Mouse (Mus musculus) adrenal gland, postnatal 10 days (tissue): ENCODE results near the gene Map3k12. TPM values are rescaled to one million over a fixed set of nuclear protein-coding genes. Genes with fewer than 3 reads are reported as not detected.

Experiments
- DNase-seq: peaks from one replicate; pipeline ENCODE4 v3.0.0; 2021; ENCODE audit warnings: mixed read lengths
- total RNA-seq, 2 experiments: library from RNA; stranded (reverse); gene quantifications; 2 replicates each; pipeline ENCODE4 v1.2.3; 2021

The Map3k12 gene
- total RNA-seq, 2 experiments from 2014 or later, result 7.7 to 11.2 TPM

DNA sequence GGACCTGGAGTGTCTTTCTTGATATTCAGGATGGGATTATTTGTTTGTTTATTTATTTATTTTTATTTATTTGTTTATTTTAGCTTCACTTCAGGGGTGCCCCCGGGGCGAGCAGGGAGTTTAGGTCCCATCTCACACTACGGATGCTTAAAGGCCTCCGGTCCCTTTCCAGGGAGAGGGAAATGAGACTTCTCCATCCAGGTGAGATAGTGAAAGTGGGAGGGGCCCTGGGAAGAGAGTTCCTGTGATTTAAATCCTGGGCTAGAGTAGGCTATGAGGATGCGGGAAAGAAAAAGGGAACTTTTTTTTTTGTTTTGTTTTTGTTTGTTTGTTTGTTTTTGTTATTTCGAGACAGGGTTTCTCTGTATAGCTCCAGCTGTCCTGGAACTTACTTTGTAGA lies 57.5 kb downstream of the Map3k12 start:
- no peak for DNase-seq

DNA sequence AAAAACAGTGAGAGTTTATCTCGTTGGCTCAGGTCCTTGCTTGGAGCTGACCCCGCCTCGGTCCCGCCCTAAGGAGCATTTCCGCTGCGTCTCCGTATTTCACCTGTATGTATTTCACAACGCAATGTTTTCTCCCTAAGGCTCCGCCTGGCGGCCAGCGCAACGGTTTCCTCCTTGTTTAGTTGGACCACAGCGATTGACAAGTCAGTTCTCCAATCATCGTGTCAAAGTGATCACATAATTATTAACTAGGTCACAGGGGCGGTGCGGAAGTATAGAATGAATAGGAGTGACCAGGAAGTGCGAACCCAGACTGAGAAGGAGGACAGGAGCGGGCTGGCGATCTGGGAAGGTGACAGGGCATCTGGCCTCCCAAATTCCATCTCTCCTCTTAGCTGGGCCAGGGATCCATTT lies 58.0 kb downstream of the Map3k12 start, which contains the start of gene Prr13:
Prr13 (plus strand) TSS at position 125 of the 414 bp plus-strand sequence.
- peak; percentile 91 for DNase-seq

DNA sequence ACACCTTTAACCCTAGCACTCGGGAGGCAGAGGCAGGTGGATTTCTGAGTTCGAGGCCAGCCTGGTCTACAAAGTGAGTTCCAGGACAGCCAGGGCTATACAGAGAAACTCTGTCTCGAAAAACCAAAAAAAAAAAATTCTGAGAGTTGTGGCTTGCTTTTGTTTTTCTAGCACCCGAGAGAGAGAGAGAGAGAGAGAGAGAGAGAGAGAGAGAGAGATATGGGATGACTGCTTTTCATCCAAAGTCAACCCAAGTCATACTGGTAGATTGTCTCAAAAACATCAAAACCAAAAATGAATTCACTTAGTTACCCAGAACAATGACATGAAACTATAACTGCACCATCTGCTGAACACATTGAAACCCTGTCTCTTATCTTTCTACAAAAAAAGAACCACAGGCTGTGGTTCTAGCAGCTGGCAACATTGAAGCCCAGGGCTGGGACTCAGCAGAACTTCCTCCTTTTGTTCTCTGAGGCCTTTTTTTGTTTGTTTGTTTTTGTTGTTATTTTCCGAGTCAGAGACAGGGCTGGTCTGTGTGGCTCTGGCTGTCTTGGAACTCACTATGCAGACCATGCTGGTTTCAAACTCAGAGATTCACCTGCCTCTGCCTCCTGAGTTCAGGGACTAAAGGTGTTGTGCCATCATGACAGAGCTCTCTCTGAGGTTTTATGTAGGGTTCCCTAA lies 58.7 kb downstream of the Map3k12 start:
- DNase-seq, result no peak

DNA sequence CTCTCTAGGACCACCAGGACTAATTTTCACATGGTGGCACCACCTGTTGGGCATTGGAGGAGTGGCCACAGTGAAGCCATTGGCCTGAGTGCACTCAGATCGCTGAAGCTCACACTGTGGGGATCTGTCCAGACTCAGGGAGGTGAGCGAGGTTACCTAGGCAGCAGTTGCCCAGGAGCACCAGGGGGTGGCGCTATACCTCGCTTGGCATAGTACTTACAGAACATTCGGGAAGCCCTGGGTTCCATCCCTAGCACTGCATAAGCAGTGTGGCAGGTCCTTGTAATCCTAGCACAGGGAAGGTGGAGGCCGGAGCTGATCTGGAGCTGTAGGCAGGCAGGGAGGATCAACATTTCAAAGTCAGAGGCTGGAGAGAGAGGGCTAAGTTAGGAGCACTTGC lies 60.9 kb downstream of the Map3k12 start:
- no peak for DNase-seq

DNA sequence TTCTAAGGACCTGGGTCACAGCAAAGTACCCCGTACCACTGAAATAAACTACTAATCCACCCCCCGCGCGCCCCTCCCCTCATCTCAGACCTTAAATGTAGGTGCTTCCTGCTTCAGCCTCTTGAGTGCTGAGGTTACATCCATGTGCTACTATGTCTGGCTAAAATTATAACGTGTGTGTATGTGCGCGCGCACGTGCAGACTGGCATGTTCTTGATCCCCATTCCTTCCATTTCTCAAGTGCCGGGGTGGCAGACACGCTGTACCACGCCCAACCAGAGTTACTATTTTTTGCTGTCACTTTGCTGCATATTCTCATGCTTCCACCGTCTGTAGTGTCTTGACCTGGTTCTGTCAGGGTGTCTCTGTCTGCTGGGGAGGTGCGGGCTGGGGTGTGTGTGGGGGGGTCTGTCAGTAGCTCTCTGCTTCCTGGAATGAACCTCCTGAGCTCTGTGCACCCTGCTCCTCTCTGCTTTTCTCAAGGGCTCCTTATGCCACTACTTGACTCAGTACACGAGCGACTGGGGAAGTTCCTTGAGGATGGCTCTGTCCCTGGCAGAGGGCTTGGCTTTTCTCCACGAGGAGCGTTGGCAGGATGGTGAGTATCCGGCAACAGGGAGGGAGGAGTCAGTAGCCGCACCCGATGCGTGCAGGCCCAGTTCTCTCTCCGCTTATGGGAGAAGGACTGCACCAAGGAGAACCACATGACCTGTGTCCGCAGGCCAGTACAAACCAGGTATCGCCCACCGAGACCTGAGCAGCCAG lies 65.0 kb downstream of the Map3k12 start:
- no peak for DNase-seq

DNA sequence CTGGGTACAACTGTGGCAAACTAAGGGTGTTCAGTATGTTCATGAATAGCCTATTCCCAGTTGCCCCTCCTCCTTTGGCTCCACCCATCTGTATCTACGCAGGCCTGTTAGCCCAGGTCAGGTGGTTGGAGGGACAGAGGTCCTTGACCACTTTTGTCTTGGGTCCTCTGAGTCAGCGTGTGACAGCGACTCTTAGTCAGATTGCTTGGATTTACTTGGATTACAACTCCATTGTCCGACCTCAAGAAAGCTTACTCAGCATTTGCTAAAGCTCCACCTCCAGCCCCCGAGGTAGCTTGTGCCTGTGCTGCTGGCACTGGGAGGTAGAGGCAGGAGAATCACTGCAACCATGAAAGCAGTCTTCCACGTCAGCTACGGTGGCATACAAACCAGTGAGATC lies 65.9 kb downstream of the Map3k12 start:
- DNase-seq, result peak; percentile 73

DNA sequence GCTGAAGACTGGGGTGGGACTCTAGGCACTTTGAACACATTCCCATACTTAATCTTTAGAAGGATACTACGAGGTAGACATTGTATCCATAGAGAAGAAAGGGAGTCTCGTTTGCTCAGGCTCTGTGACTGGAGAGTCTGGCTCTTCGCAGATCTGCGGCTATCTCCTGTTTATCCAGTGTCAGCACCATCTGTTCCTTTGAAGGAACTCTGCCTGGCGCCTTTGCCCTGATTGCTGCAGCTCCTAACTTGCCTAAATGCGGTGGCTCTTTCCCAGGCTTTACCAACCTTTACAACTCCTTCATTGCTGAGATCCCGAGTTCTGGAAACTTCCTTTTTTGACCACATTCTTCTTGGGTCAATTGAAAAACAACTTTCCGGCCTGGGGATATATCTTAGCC lies 67.5 kb downstream of the Map3k12 start:
- no peak for DNase-seq

Other genes with a start within 250 kb of the Map3k12 start
- not detected for gene Gm9918, start 246.5 kb downstream of the Map3k12 start, total RNA-seq
- 10 to 100 TPM; 29.0 to 29.4 TPM for gene Mfsd5, start 237.6 kb downstream of the Map3k12 start, total RNA-seq
- 10 to 100 TPM in 1 of 2 experiments, 1 to 10 TPM in 1; 8.8 to 11.9 TPM for gene Espl1, start 220.8 kb downstream of the Map3k12 start, total RNA-seq
- gene Pfdn5, start 190.9 kb downstream of the Map3k12 start, total RNA-seq, result 100 to 1,000 TPM; 342 to 354 TPM
- gene Myg1, start 185.4 kb downstream of the Map3k12 start, total RNA-seq, result 10 to 100 TPM; 50.0 to 62.5 TPM
- gene Aaas, start 166.3 kb downstream of the Map3k12 start, total RNA-seq, result 10 to 100 TPM; 21.4 to 24.7 TPM
- gene Sp7, start 149.9 kb downstream of the Map3k12 start, total RNA-seq, result 1 to 10 TPM in 1 of 2 experiments, under 1 TPM in 1; 0.15 to 2.3 TPM
- 10 to 100 TPM; 67.8 to 83.4 TPM for gene Sp1, start 110.9 kb downstream of the Map3k12 start, total RNA-seq
- 1 to 10 TPM; 1.7 to 2.1 TPM for gene Amhr2, start 71.7 kb downstream of the Map3k12 start, total RNA-seq
- 10 to 100 TPM; 46.9 to 53.1 TPM for gene Prr13, start 58.0 kb downstream of the Map3k12 start, total RNA-seq
- gene Pcbp2, start 46.5 kb downstream of the Map3k12 start, total RNA-seq, result 100 to 1,000 TPM; 703 to 724 TPM
- gene Gm10337, start 13.3 kb downstream of the Map3k12 start, total RNA-seq, result 1 to 10 TPM; 3.7 to 4.1 TPM
- gene Tarbp2, start 1.1 kb upstream of the Map3k12 start, total RNA-seq, result 10 to 100 TPM; 36.0 to 43.1 TPM
- 1 to 10 TPM; 2.5 to 5.9 TPM for gene Npff, start 7.9 kb upstream of the Map3k12 start, total RNA-seq
- gene Gm28047, start 108.0 kb upstream of the Map3k12 start, total RNA-seq, result 1 to 10 TPM in 1 of 2 experiments, not detected in 1; 1.5 TPM
- 10 to 100 TPM; 68.5 to 80.8 TPM for gene Atf7, start 108.4 kb upstream of the Map3k12 start, total RNA-seq
- 10 to 100 TPM; 41.9 to 42.3 TPM for gene Atp5g2, start 155.3 kb upstream of the Map3k12 start, total RNA-seq
- gene Calcoco1, start 205.1 kb upstream of the Map3k12 start, total RNA-seq, result 10 to 100 TPM; 78.0 to 90.5 TPM